Mouse (Mus musculus) CH12.LX (cell line): ENCODE measurements around the gene Lamtor2. TPM values are rescaled to one million over a fixed set of nuclear protein-coding genes. Genes with fewer than 3 reads are reported as not detected.
A peak's percentile ranks its signal among the peaks of the same experiment; 100 is the strongest.

ENCODE experiments used
- DNase-seq: peaks from one replicate; pipeline ENCODE4 v3.0.0-alpha.2; 2013; ENCODE audit errors: extremely low read depth
- H3K27ac ChIP-seq: 2 replicates; pipeline ENCODE4 v1.5.1; 2012; ENCODE audit warnings: low read depth, mild to moderate bottlenecking, control low read depth, moderate library complexity; ENCODE audit not compliant: insufficient read depth
- H3K27me3 ChIP-seq: replicated peaks from 2 replicates; pipeline ENCODE3; 2012; ENCODE audit warnings: inconsistent platforms
- H3K36me3 ChIP-seq, 2 experiments: replicated peaks in 1 of 2; 2 replicates each; pipeline versions ENCODE3 to v1.6.1; 2012; ENCODE audit warnings: inconsistent platforms in 1 of 2, low read length in 1 of 2, mild to moderate bottlenecking in 1 of 2, mixed read lengths in 1 of 2, moderate library complexity in 1 of 2; ENCODE audit not compliant: control insufficient read depth in 1 of 2, insufficient read depth in 1 of 2
- H3K4me1 ChIP-seq, 2 experiments: 2 replicates each; pipeline ENCODE4 v1.6.1; 2012; ENCODE audit warnings: inconsistent platforms in 1 of 2, moderate library complexity in 1 of 2; ENCODE audit not compliant: insufficient read depth in 2 of 2, control insufficient read depth in 1 of 2
- H3K4me2 ChIP-seq: 2 replicates; pipeline ENCODE4 v1.6.1; 2012; ENCODE audit warnings: low read depth, mild to moderate bottlenecking, control low read depth; ENCODE audit not compliant: poor library complexity, insufficient read depth, severe bottlenecking
- H3K4me3 ChIP-seq, 3 experiments: fragments of 150-350 bp in 1 of 3; sonication (generic) in 1 of 3; replicated peaks in 1 of 3; 2 replicates each; pipeline versions ENCODE3 to v1.5.1; 2011 to 2012; ENCODE audit warnings: low read depth in 2 of 3, low read length in 2 of 3, mild to moderate bottlenecking in 2 of 3, moderate library complexity in 2 of 3, control low read depth in 1 of 3, improper control_type of control experiment in 1 of 3, inconsistent platforms in 1 of 3, mixed read lengths in 1 of 3; ENCODE audit not compliant: poor library complexity in 1 of 3
- H3K79me2 ChIP-seq: replicated peaks from 2 replicates; pipeline ENCODE4 v1.6.1; 2012; ENCODE audit warnings: mild to moderate bottlenecking, moderate library complexity; ENCODE audit not compliant: control insufficient read depth, poor library complexity, insufficient read depth, severe bottlenecking; ENCODE audit errors: extremely low read depth
- H3K9ac ChIP-seq: 2 replicates; pipeline ENCODE4 v1.6.1; 2012; ENCODE audit warnings: low read depth, mild to moderate bottlenecking, control low read depth, moderate library complexity; ENCODE audit not compliant: insufficient read depth
- H3K9me3 ChIP-seq: replicated peaks from 2 replicates; pipeline ENCODE3; 2012; ENCODE audit warnings: low read length, inconsistent platforms, mixed read lengths
- BHLHE40 ChIP-seq: IDR thresholded peaks from 2 replicates; pipeline ENCODE4 v1.6.1; 2011; ENCODE audit warnings: mild to moderate bottlenecking, low read depth, low read length, improper control_type of control experiment
- CHD1 ChIP-seq: IDR thresholded peaks from 2 replicates; pipeline ENCODE4 v1.6.1; 2012; ENCODE audit warnings: low read depth, low read length, improper control_type of control experiment, inconsistent platforms
- CHD2 ChIP-seq: IDR thresholded peaks from 2 replicates; pipeline ENCODE4 v1.6.1; 2011; ENCODE audit warnings: low read length, improper control_type of control experiment
- CTCF ChIP-seq, 2 experiments: IDR thresholded peaks in 1 of 2; conservative IDR thresholded peaks in 1 of 2; 2 replicates each; pipeline ENCODE4 v1.5.1; 2011 to 2012; ENCODE audit warnings: low read depth in 2 of 2, low read length in 2 of 2, improper control_type of control experiment in 1 of 2, inconsistent platforms in 1 of 2, mild to moderate bottlenecking in 1 of 2, moderate library complexity in 1 of 2
- E2F4 ChIP-seq: IDR thresholded peaks from 2 replicates; pipeline ENCODE4 v1.6.1; 2011; ENCODE audit warnings: low read depth, low read length, improper control_type of control experiment; ENCODE audit not compliant: insufficient replicate concordance
- ELF1 ChIP-seq: IDR thresholded peaks from 2 replicates; pipeline ENCODE4 v1.6.1; 2014; ENCODE audit warnings: low read depth, mild to moderate bottlenecking, inconsistent platforms, low read length, improper control_type of control experiment
- EP300 ChIP-seq: IDR thresholded peaks from 2 replicates; pipeline ENCODE4 v1.6.1; 2011; ENCODE audit warnings: low read length, improper control_type of control experiment
- ETS1 ChIP-seq: conservative IDR thresholded peaks from 2 replicates; pipeline ENCODE4 v1.6.1; 2012; ENCODE audit warnings: low read depth, mild to moderate bottlenecking, inconsistent platforms, low read length, improper control_type of control experiment, moderate library complexity
- GABPA ChIP-seq: IDR thresholded peaks from 2 replicates; pipeline ENCODE4 v1.6.1; 2012; ENCODE audit warnings: low read depth, low read length, improper control_type of control experiment, inconsistent platforms; ENCODE audit not compliant: insufficient replicate concordance
- HCFC1 ChIP-seq: IDR thresholded peaks from 2 replicates; pipeline ENCODE4 v1.6.1; 2012; ENCODE audit warnings: low read depth, mild to moderate bottlenecking, inconsistent platforms, low read length, improper control_type of control experiment
- IRF4 ChIP-seq: IDR thresholded peaks from 2 replicates; pipeline ENCODE4 v1.6.1; 2014; ENCODE audit warnings: low read depth, mild to moderate bottlenecking, inconsistent platforms, low read length, improper control_type of control experiment
- JUN ChIP-seq: IDR thresholded peaks from 2 replicates; pipeline ENCODE4 v1.6.1; 2011; ENCODE audit warnings: low read depth, mild to moderate bottlenecking, low read length, improper control_type of control experiment, moderate library complexity; ENCODE audit not compliant: insufficient read depth
- JUND ChIP-seq: conservative IDR thresholded peaks from 2 replicates; pipeline ENCODE4 v1.6.1; 2011; ENCODE audit warnings: low read depth, low read length, improper control_type of control experiment
- KAT2A ChIP-seq: IDR thresholded peaks from 2 replicates; pipeline ENCODE4 v1.6.1; 2012; ENCODE audit warnings: low read length, improper control_type of control experiment, inconsistent platforms; ENCODE audit not compliant: insufficient replicate concordance
- MAFK ChIP-seq: IDR thresholded peaks from 2 replicates; pipeline ENCODE4 v1.6.1; 2011; ENCODE audit warnings: low read length, improper control_type of control experiment; ENCODE audit not compliant: insufficient replicate concordance
- MAX ChIP-seq: IDR thresholded peaks from 2 replicates; pipeline ENCODE4 v1.6.1; 2011; ENCODE audit warnings: low read length, improper control_type of control experiment
- MAZ ChIP-seq: IDR thresholded peaks from 2 replicates; pipeline ENCODE4 v1.6.1; 2012; ENCODE audit warnings: low read depth, mild to moderate bottlenecking, inconsistent platforms, low read length, improper control_type of control experiment, moderate library complexity
- MEF2A ChIP-seq: IDR thresholded peaks from 2 replicates; pipeline ENCODE4 v1.6.1; 2014; ENCODE audit warnings: low read depth, mild to moderate bottlenecking, inconsistent platforms, low read length, improper control_type of control experiment, borderline replicate concordance
- MXI1 ChIP-seq: IDR thresholded peaks from 2 replicates; pipeline ENCODE4 v1.6.1; 2011; ENCODE audit warnings: mild to moderate bottlenecking, low read depth, low read length, improper control_type of control experiment
- MYC ChIP-seq: IDR thresholded peaks from 2 replicates; pipeline ENCODE4 v1.6.1; 2011; ENCODE audit warnings: low read depth, mild to moderate bottlenecking, improper control_type of control experiment, low read length
- NELFE ChIP-seq: IDR thresholded peaks from 2 replicates; pipeline ENCODE4 v1.6.1; 2011; ENCODE audit warnings: low read depth, low read length, improper control_type of control experiment
- NRF1 ChIP-seq: IDR thresholded peaks from 2 replicates; pipeline ENCODE4 v1.6.1; 2014; ENCODE audit warnings: low read depth, mild to moderate bottlenecking, inconsistent platforms, low read length, improper control_type of control experiment, moderate library complexity
- PAX5 ChIP-seq: IDR thresholded peaks from 2 replicates; pipeline ENCODE4 v1.6.1; 2012; ENCODE audit warnings: low read length, inconsistent platforms, mixed read lengths
- POLR2A ChIP-seq: IDR thresholded peaks from 2 replicates; pipeline ENCODE4 v1.6.1; 2011; ENCODE audit warnings: low read depth, mild to moderate bottlenecking, improper control_type of control experiment, low read length
- POLR2AphosphoS2 ChIP-seq: IDR thresholded peaks from 2 replicates; pipeline ENCODE4 v1.6.1; 2011; ENCODE audit warnings: low read depth, low read length, improper control_type of control experiment
- RAD21 ChIP-seq: IDR thresholded peaks from 2 replicates; pipeline ENCODE4 v1.6.1; 2011; ENCODE audit warnings: low read depth, mild to moderate bottlenecking, low read length, improper control_type of control experiment, moderate library complexity
- RCOR1 ChIP-seq: conservative IDR thresholded peaks from 2 replicates; pipeline ENCODE4 v1.6.1; 2012; ENCODE audit warnings: low read depth, mild to moderate bottlenecking, inconsistent platforms, low read length, improper control_type of control experiment
- SIN3A ChIP-seq: IDR thresholded peaks from 2 replicates; pipeline ENCODE4 v1.6.1; 2012; ENCODE audit warnings: low read length, improper control_type of control experiment, inconsistent platforms
- SMC3 ChIP-seq: IDR thresholded peaks from 2 replicates; pipeline ENCODE4 v1.6.1; 2011; ENCODE audit warnings: low read depth, low read length, improper control_type of control experiment
- TBP ChIP-seq: conservative IDR thresholded peaks from 2 replicates; pipeline ENCODE4 v1.6.1; 2011; ENCODE audit warnings: low read depth, low read length, improper control_type of control experiment
- TCF12 ChIP-seq: IDR thresholded peaks from 2 replicates; pipeline ENCODE4 v1.6.1; 2014; ENCODE audit warnings: low read depth, mild to moderate bottlenecking, inconsistent platforms, low read length, improper control_type of control experiment
- UBTF ChIP-seq: IDR thresholded peaks from 2 replicates; pipeline ENCODE4 v1.6.1; 2012; ENCODE audit warnings: low read depth, mild to moderate bottlenecking, inconsistent platforms, low read length, improper control_type of control experiment, moderate library complexity
- USF1 ChIP-seq: IDR thresholded peaks from 2 replicates; pipeline ENCODE4 v1.6.1; 2014; ENCODE audit warnings: low read depth, mild to moderate bottlenecking, inconsistent platforms, low read length, improper control_type of control experiment
- USF2 ChIP-seq: conservative IDR thresholded peaks from 2 replicates; pipeline ENCODE4 v1.6.1; 2011; ENCODE audit warnings: low read depth, low read length, improper control_type of control experiment
- ZC3H11A ChIP-seq: IDR thresholded peaks from 2 replicates; pipeline ENCODE4 v1.6.1; 2012; ENCODE audit warnings: low read depth, mild to moderate bottlenecking, inconsistent platforms, low read length, improper control_type of control experiment
- ZKSCAN1 ChIP-seq: IDR thresholded peaks from 2 replicates; pipeline ENCODE4 v1.6.1; 2012; ENCODE audit warnings: low read depth, inconsistent platforms, low read length, improper control_type of control experiment, borderline replicate concordance
- ZMIZ1 ChIP-seq: IDR thresholded peaks from 2 replicates; pipeline ENCODE4 v1.6.1; 2012; ENCODE audit warnings: low read depth, mild to moderate bottlenecking, inconsistent platforms, low read length, improper control_type of control experiment
- ZNF384 ChIP-seq: IDR thresholded peaks from 2 replicates; pipeline ENCODE4 v1.6.1; 2012; ENCODE audit warnings: low read depth, low read length, improper control_type of control experiment, inconsistent platforms
- dilution Hi-C: fragments of 300-500 bp; cut with MboI; formaldehyde crosslinking; loops from 2 replicates; pipeline ENCODE4 v1.14.3; 2020; ENCODE audit warnings: low sequenced_read_pairs; ENCODE audit not compliant: extremely low pct_unique_long_range_greater_than_20kb, extremely low pct_ligation_motif_present
- in situ Hi-C: fragments of 300-500 bp; cut with MboI; formaldehyde crosslinking; loops from 3 replicates; pipeline ENCODE4 v1.14.3; 2019; ENCODE audit warnings: low sequenced_read_pairs, low pct_ligation_motif_present, low pct_unique_long_range_greater_than_20kb, mixed read lengths
- polyA plus RNA-seq: library from polyadenylated mRNA; unstranded; fragments of >175 nt; gene quantifications from 2 replicates; pipeline ENCODE4 v1.2.1, GENCODE M21; 2012; ENCODE audit warnings: low read depth; ENCODE audit not compliant: insufficient read length
- total RNA-seq, 2 experiments: library from RNA; depleted of rRNA; stranded (reverse); fragments of 300-350 nt in 1 of 2; fragments of >200 nt in 1 of 2; gene quantifications; 2 replicates each; pipeline ENCODE4 v1.2.3; 2012 to 2014

The Lamtor2 gene
- total and polyA plus RNA-seq, 3 experiments: 44.0 to 96.6 (median 56.0) TPM

GRCm38 (mm10) chr3:88544955-88545591, 7.8 kb downstream of the Lamtor2 start:
- dilution Hi-C loops: no loop called here
- peaks cover 3 to 28% of the 10 kb centered on the region in 2 experiments for H3K36me3 ChIP-seq
- H3K4me2 ChIP-seq: peak overlapping the region; percentile 55
- peak overlapping the region; percentile 8 for H3K9ac ChIP-seq
- TF ChIP-seq E2F4 (no peak), SIN3A (no peak; the same call in none of the 2 replicates), USF2 (no peak), CHD1 (no peak), MYC (no peak), TCF12 (peak; percentile 62; the same call in 1 of the 2 replicates), RCOR1 (0 out of 2 replicates have a peak, but pooled peaks have one; percentile 39), JUND (no peak), CTCF (conservative IDR thresholded peaks at IDR 0.05 in 1 of 2, IDR thresholded peaks at IDR 0.05 in 1 of 2; ENCODE audit: low read depth in 2 of 2, low read length in 2 of 2) (no peak), TBP (peak; percentile 58; the same call in 1 of the 2 replicates), RAD21 (no peak), MAZ (no peak), POLR2A (peak; percentile 49; the same call in 1 of the 2 replicates), GABPA (no peak), MAFK (no peak), HCFC1 (no peak), ETS1 (peak; percentile 45), JUN (no peak), MXI1 (peak; percentile 62; the same call in 1 of the 2 replicates), USF1 (peak; percentile 42), ZMIZ1 (no peak), PAX5 (no peak), NELFE (no peak), CHD2 (0 out of 2 replicates have a peak, but pooled peaks have one; percentile 4), SMC3 (peak; percentile 18; the same call in 1 of the 2 replicates), NRF1 (no peak), ZKSCAN1 (no peak), IRF4 (peak; percentile 94), EP300 (peak; percentile 88), MEF2A (0 out of 2 replicates have a peak, but pooled peaks have one; percentile 57), MAX (no peak), KAT2A (no peak), ZNF384 (no peak), BHLHE40 (peak; percentile 89), POLR2AphosphoS2 (no peak), ZC3H11A (no peak), ELF1 (no peak), UBTF (peak; percentile 80)
- peak; percentile 76 for DNase-seq
- peak overlapping the region; percentile 31 to 39 (median 35) for H3K4me3 ChIP-seq
- no peaks in the 10 kb centered on the region for H3K27me3 ChIP-seq
- in situ Hi-C loops: loop anchor here (5.0 kb wide), 1 partner anchor 52 kb away; no protein-coding TSS in a partner anchor
- H3K4me1 ChIP-seq: peaks cover 13 to 31% of the 10 kb centered on the region in 2 experiments
- no peaks in the 10 kb centered on the region for H3K9me3 ChIP-seq
- H3K79me2 ChIP-seq: no peaks in the 10 kb centered on the region
- H3K27ac ChIP-seq: peak overlapping the region; percentile 35
